Mouse (Mus musculus) ES-Bruce4 (cell line): ENCODE data around the gene Zfp61. TPM values are rescaled to one million over a fixed set of nuclear protein-coding genes. Genes with fewer than 3 reads are reported as not detected.

Source experiments
- H3K27ac ChIP-seq: 2 replicates; pipeline ENCODE4 v1.5.1; 2012; ENCODE audit warnings: low read length, inconsistent platforms; ENCODE audit not compliant: insufficient read depth
- H3K27me3 ChIP-seq: 2 replicates; pipeline ENCODE4 v1.6.1; 2012; ENCODE audit warnings: mild to moderate bottlenecking, low read length, inconsistent platforms; ENCODE audit not compliant: control insufficient read depth, poor library complexity, insufficient read depth, severe bottlenecking
- H3K36me3 ChIP-seq: 2 replicates; pipeline ENCODE4 v1.6.1; 2012; ENCODE audit warnings: inconsistent platforms, mild to moderate bottlenecking, low read length, moderate library complexity; ENCODE audit not compliant: control insufficient read depth, poor library complexity, insufficient read depth, severe bottlenecking
- H3K4me1 ChIP-seq: one replicate; pipeline ENCODE4 v1.8.1; 2011; ENCODE audit warnings: low read length; ENCODE audit not compliant: control insufficient read depth, insufficient read depth
- H3K4me3 ChIP-seq: 2 replicates; pipeline ENCODE4 v1.5.1; 2011; ENCODE audit warnings: low read depth, mild to moderate bottlenecking, low read length
- H3K9ac ChIP-seq: 2 replicates; pipeline ENCODE4 v1.6.1; 2012; ENCODE audit warnings: low read depth, mild to moderate bottlenecking, inconsistent platforms; ENCODE audit not compliant: poor library complexity, severe bottlenecking
- H3K9me3 ChIP-seq: replicated peaks from 2 replicates; pipeline ENCODE4 v1.6.1; 2012; ENCODE audit warnings: mild to moderate bottlenecking, low read length, inconsistent platforms; ENCODE audit not compliant: control insufficient read depth, poor library complexity, insufficient read depth, severe bottlenecking
- CTCF ChIP-seq: IDR thresholded peaks from one replicate; pipeline ENCODE4 v1.8.1; 2011; ENCODE audit warnings: low read depth, low read length
- EP300 ChIP-seq: IDR thresholded peaks from 2 replicates; pipeline ENCODE4 v1.6.1; 2011; ENCODE audit warnings: low read depth, low read length; ENCODE audit not compliant: insufficient read depth
- POLR2A ChIP-seq: IDR thresholded peaks from one replicate; pipeline ENCODE4 v1.8.1; 2011; ENCODE audit warnings: low read length; ENCODE audit not compliant: insufficient read depth
- polyA plus RNA-seq: library from polyadenylated mRNA; stranded (reverse); fragments of >200 nt; gene quantifications from 2 replicates; pipeline ENCODE4 v1.2.4, GENCODE M21; 2011; ENCODE audit warnings: low read depth; ENCODE audit not compliant: missing spikeins, insufficient read depth, insufficient read length

Gene Zfp61
- polyA plus RNA-seq, 1 experiment = 5.6 TPM

- H3K4me3 ChIP-seq = no peak overlapping the region
- H3K27me3 ChIP-seq = no peaks in the 10 kb centered on the region
- H3K27ac ChIP-seq = no peak overlapping the region
- peaks cover 2% of the 10 kb centered on the region for H3K4me1 ChIP-seq
- H3K9ac ChIP-seq = no peak overlapping the region
- no peaks in the 10 kb centered on the region; the same call in 1 of the 2 replicates for H3K36me3 ChIP-seq
- no peaks in the 10 kb centered on the region for H3K9me3 ChIP-seq
- TF ChIP-seq EP300 (no peak), CTCF (no peak), POLR2A (no peak)
Observed at GRCm38 (mm10) chr7:24293061-24293851, 7.8 kb downstream of the Zfp61 start.

- TF ChIP-seq EP300 (no peak), CTCF (no peak), POLR2A (no peak)
- no peak overlapping the region for H3K27ac ChIP-seq
- H3K36me3 ChIP-seq = no peaks in the 10 kb centered on the region; the same call in 1 of the 2 replicates
- no peaks in the 10 kb centered on the region for H3K27me3 ChIP-seq
- H3K9ac ChIP-seq = no peak overlapping the region
- H3K4me1 ChIP-seq = peaks cover 2% of the 10 kb centered on the region
- no peaks in the 10 kb centered on the region for H3K9me3 ChIP-seq
- peak overlapping the region; percentile 0; the same call in 1 of the 2 replicates for H3K4me3 ChIP-seq
Observed at GRCm38 (mm10) chr7:24291387-24292090, 9.5 kb downstream of the Zfp61 start.

GRCm38 (mm10) chr7:24290106-24290693 is 10.8 kb downstream of the Zfp61 start:
- TF ChIP-seq CTCF = no peak
- no peak for TF ChIP-seq EP300
- TF ChIP-seq POLR2A = no peak

GRCm38 (mm10) chr7:24288512-24288911 is 12.5 kb downstream of the Zfp61 start:
- no peak for TF ChIP-seq EP300
- TF ChIP-seq CTCF = no peak
- no peak for TF ChIP-seq POLR2A
- no peak overlapping the region for H3K9ac ChIP-seq
- no peaks in the 10 kb centered on the region for H3K36me3 ChIP-seq
- H3K27ac ChIP-seq = no peak overlapping the region
- H3K4me3 ChIP-seq = no peak overlapping the region
- no peaks in the 10 kb centered on the region for H3K9me3 ChIP-seq
- H3K4me1 ChIP-seq = peaks cover 2% of the 10 kb centered on the region
- no peaks in the 10 kb centered on the region for H3K27me3 ChIP-seq

More at GRCm38 (mm10) chr7:24290106-24290693, 10.8 kb downstream of the Zfp61 start:
- no peaks in the 10 kb centered on the region; the same call in 1 of the 2 replicates for H3K36me3 ChIP-seq
- H3K27me3 ChIP-seq = no peaks in the 10 kb centered on the region
- H3K9ac ChIP-seq = no peak overlapping the region
- H3K9me3 ChIP-seq = no peaks in the 10 kb centered on the region
- H3K27ac ChIP-seq = peak overlapping the region; percentile 1; the same call in 1 of the 2 replicates
- H3K4me1 ChIP-seq = peaks cover 2% of the 10 kb centered on the region
- no peak overlapping the region for H3K4me3 ChIP-seq

GRCm38 (mm10) chr7:24287670-24288069 is 13.4 kb downstream of the Zfp61 start:
- H3K9me3 ChIP-seq = no peaks in the 10 kb centered on the region
- H3K27me3 ChIP-seq = no peaks in the 10 kb centered on the region
- no peak overlapping the region for H3K27ac ChIP-seq
- H3K4me3 ChIP-seq = no peak overlapping the region
- TF ChIP-seq CTCF = no peak
- TF ChIP-seq EP300 = no peak
- TF ChIP-seq POLR2A = no peak
- no peaks in the 10 kb centered on the region for H3K36me3 ChIP-seq
- H3K4me1 ChIP-seq = peaks cover 2% of the 10 kb centered on the region
- H3K9ac ChIP-seq = no peak overlapping the region
